Comparison of ENCODE assay signal across 10 mouse cellular contexts in genomic region chr4:140559862-140560261, GRCm38 (mm10).
DNase-seq lines count a peak whose midpoint lies in the region; ATAC-seq and TF ChIP-seq lines count a peak whose summit lies in the region.
"Had no signal": no experiment of that assay in that cellular context is flagged by ENCODE, and none has a peak within 500 bp of the region (broad histone marks: within the 10 kb centered on the region; RNA-seq: fewer than 3 reads in every experiment).

No protein-coding gene starts in this region.

- DNase-seq in kidney, postnatal 0 days (ENCODE audit: low spot score), result no peak
- no peak for DNase-seq in kidney, adult 18-20 months
- DNase-seq in thymus, postnatal 0 days (ENCODE audit: low spot score), result peak; percentile 15
- DNase-seq in thymus, adult 18-20 months, result no peak
- peak; percentile 34 for DNase-seq in brain, adult 2 months (ENCODE audit: low read depth, low spot score)
- no peak for DNase-seq in urinary bladder, postnatal 10 days (ENCODE audit: low spot score)
- DNase-seq: cerebellum, postnatal 25 days; lung, postnatal 4 days; right cerebral cortex, postnatal 14 days had no signal

- no peak overlapping the region for H3K4me3 ChIP-seq in kidney, postnatal 0 days (replicated peaks; ENCODE audit: low read depth, low read length)

- peak; percentile 51 for TF ChIP-seq CTCF in kidney, postnatal 0 days (IDR thresholded peaks at IDR 0.05; ENCODE audit: low read depth)

- no peaks in the 10 kb centered on the region for H3K27me3 ChIP-seq in kidney, postnatal 0 days (ENCODE audit: insufficient read depth, low read length)

- no peak overlapping the region for H3K27ac ChIP-seq in kidney, postnatal 0 days

- H3K9me3 ChIP-seq in kidney, postnatal 0 days (replicated peaks; ENCODE audit: low read length), result no peaks in the 10 kb centered on the region

- ATAC-seq in kidney, postnatal 0 days (replicated peaks; ENCODE audit: low FRiP score, low read depth), result no peak
- no peak for ATAC-seq in megakaryocyte, adult 5-6 weeks (ENCODE audit: poor library complexity, severe bottlenecking)

- no peak overlapping the region for H3K9ac ChIP-seq in kidney, postnatal 0 days (ENCODE audit: low read depth, low read length)

- no peaks in the 10 kb centered on the region for H3K4me1 ChIP-seq in kidney, postnatal 0 days (replicated peaks; ENCODE audit: insufficient read depth, low read length)

- H3K4me2 ChIP-seq in kidney, postnatal 0 days (ENCODE audit: low read length), result no peak overlapping the region

- 74% methylated on average over 4 of the region's 4 CpGs for WGBS in kidney, postnatal 0 days

- H3K36me3 ChIP-seq in kidney, postnatal 0 days (ENCODE audit: insufficient read depth, low read length), result peaks cover 46% of the 10 kb centered on the region

Comparison
In these comparisons a context has a peak if more than half of its experiments do, and no peak if none do; other contexts are left out.
1. DNase-seq: peak in thymus, postnatal 0 days (single experiment) and brain, adult 2 months (single experiment); none in kidney, postnatal 0 days (single experiment), kidney, adult 18-20 months (single experiment), thymus, adult 18-20 months (0 of 2) and urinary bladder, postnatal 10 days (single experiment).